ENCODE assay signal across 12 mouse cellular contexts in genomic region chr14:87249258-87249657, GRCm38 (mm10).
"Had no signal": no experiment of that assay in that cellular context is flagged by ENCODE, and none has a peak within 500 bp of the region (broad histone marks: within the 10 kb centered on the region; RNA-seq: fewer than 3 reads in every experiment).

No protein-coding gene starts in this region.

- ATAC-seq: midbrain, embryonic 13.5 days had no signal

- H3K27me3 ChIP-seq: limb, embryonic 13.5 days; midbrain, embryonic 13.5 days had no signal

- H3K27ac ChIP-seq: layer of hippocampus, adult 2 months; limb, embryonic 13.5 days; liver, embryonic 14.5 days; midbrain, embryonic 13.5 days had no signal

- H3K4me1 ChIP-seq: limb, embryonic 13.5 days; midbrain, embryonic 13.5 days had no signal

- H3K4me3 ChIP-seq: layer of hippocampus, adult 2 months; limb, embryonic 13.5 days; midbrain, embryonic 13.5 days had no signal

- H3K36me3 ChIP-seq: limb, embryonic 13.5 days; midbrain, embryonic 13.5 days had no signal

- DNase-seq: kidney, adult 11 months; kidney, adult 9 months; kidney, postnatal 10 days; kidney, postnatal 4 days; left cerebral cortex, postnatal 4 days; lung, adult 18-20 months; spleen, adult 18-20 months; thymus, adult 18-20 months had no signal
